Mouse (Mus musculus): ENCODE results near the gene Dhrs3.

Dhrs3 gene

DNA sequence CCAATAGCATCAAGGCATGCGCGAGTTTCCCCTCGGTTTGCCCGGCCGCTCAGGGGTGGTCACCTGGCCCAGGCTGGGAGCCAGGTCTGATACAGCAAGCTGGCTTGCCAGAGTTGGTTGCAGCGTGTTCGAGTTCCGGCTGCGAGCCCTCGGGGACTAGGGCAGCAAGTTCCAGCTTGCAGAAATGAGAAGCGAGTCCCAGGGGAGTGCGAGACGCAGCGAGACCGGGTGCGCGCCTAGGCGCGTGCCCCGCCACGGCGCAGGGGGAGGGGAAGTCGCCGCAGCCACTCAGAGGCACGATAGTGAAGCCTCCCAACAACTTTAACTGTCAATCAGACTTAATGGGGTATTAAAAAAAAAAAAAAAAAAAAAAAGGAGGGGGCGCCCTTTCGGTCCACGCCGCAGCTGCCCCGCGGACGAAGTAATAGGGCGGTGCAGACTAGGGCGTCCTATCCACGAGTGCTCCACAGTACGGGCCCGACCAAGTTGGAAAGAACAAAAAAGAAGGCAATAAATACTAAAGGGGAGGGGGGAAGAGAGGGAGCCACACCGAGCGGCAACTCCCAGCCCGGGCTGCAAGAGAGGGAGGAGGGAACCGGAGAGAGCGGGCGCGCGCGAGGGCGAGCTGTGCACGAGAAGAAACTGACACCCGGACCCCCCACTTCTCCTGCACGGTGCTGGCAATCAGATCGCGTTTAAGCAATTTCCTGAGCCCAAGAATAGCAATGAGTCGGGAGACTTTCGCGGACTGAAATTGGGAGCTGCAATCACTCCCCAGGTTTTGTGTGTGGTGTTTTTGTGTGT lies at the start of gene Dhrs3:
Gene Dhrs3, plus strand, starts transcription at position 695 of the 804 bp plus-strand sequence.
- peak; percentile 91 to 92 for DNase-seq

DNA sequence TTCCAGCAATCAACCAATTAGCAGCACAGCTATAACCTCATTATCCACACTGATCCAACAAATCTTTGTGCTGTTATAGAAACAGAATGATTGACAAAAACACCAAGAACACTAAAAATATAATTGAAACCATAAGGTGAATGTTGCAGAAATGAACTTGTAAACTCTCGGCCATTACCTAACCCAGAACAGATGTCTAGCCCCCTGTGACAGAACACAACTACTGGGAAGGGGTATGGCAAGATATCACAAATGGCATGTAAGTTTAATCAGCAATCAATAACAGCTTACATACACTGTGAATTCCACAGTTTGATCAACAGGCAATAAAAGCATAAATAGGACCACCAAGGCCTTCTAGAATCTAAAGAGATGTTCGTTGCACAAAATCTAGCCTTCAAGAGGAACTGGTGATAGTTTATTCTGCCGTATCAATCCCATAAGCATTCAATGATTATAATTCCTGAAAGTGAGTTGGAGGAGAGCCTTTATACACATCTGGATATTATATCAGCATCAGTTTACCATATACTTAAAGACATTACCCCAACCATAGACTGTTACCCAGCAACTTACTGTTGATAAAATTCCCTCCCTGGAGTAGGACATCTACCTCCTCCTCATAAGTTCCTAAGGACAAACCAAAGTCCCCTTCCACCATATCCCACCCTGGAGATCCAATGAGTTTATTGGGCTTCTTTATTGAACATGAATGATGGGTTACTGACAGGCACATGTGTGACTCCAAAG lies 30.7 kb upstream of the Dhrs3 start:
- DNase-seq: no peak

DNA sequence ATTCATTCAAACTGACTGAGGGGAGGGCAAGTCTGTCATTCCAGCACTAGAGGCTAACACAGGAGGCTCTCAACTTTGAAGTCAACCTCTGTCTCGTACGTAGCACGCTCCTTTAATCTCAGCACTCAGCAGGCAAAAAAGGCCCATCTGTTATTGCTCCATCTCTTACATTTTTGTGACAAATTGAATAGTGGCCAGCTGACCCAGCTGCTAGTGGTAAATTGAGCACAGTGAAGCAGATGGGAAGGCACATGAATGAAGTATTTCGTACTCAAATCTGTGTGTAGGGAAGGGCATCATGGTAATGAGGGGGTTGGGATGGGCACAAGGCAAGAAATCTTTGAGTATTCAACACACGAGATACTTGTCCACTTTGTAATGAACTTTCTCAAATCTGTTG lies 24.7 kb upstream of the Dhrs3 start:
- DNase-seq: no peak

DNA sequence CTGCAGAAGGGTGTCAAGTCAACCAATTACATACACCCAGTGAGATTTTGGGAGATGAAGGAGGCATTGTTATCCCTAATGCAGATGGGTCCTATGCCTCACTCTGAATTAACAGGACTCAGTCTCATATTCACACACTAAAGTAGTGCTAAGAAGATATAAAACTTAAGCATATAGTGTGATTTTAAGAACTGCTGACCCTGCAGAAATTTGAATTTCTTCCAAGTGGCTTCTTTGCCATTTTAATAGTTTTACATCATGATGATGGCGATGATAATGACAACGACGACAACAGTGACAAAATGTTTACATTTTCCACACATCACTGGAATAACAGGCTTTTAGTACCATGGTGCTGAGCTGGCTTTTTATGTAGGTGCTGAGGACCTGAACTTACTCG lies 24.0 kb upstream of the Dhrs3 start:
- no peak for DNase-seq

DNA sequence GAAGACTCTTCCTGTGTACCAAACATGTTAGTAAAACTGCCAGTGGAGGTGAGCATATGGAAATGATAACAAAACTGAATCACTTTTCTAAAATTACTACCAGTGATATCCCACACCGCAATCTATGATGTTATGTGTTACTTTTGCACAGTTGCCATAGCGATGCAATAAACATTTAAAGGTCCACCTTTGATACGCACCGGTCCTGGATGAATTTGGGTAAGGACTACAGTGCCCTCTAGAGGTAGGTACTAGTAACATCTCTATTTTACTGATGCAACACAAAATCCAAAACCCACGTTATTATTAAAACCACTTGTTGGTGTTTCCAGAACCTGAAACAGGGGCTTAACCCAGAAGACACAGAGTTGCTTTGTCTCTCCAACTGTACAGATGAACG lies 19.7 kb upstream of the Dhrs3 start:
- no peak for DNase-seq

DNA sequence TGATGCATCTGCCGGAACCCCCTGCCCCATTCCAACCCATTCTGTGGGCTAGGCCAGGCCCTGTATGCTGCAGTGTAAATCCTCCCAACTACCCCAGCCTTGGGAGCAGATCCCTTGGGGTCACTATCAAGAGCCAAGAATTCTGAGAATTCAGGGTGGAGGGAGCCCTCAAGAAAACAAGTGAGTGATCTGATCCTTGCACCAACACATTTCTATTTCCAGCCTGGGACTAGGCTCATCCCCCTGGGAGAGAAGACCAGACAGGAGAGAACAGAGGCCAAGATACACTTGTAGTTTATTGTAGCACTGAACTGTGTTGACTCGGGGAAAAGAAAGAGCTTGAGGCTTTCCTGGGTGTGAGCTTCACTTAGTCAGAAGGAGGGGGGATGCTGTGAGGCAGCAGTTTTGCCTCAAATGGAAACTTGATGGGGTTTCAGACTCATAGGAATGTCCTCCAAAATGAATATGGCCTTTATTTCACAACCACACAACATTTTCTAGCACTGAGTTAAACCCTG lies 17.0 kb upstream of the Dhrs3 start:
- DNase-seq: no peak

DNA sequence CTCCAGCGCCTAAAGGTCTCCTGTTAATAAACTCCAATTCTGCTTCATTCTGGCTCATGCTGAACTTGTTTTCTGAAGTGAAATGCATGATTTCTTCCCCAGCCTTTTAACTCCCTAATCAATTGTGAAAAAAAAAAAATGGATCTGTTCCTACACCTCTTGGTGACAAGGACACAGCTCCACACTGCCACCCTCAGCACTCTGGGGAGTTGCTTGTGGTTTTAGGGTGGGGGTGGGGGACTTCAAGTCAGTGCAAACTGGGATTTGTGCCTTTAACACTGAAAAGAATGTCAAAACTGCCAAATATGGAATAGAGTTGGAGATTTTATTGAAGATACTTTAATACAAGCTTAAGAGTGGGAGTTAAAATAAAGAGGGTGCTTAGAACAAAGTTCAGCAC lies 13.1 kb upstream of the Dhrs3 start:
- no peak for DNase-seq

DNA sequence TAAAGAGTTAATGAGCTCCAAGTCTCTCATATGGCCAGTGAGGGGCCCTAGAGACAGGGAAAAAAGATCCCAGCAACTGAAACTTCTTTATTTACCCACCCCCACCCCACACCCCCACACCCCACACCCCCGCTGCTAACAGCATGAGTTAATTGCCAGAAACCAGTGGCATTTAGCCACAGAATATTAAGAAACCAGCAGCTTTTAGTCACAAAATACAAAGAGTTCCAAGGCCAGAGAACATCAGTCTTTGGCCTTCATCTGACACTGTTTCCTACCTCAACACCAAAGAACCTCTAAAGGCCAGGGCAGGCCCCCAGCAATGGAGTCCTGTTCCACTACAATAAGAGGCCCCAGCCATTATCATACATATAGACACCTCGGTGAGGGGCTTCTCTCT lies 11.3 kb upstream of the Dhrs3 start:
- no peak for DNase-seq

DNA sequence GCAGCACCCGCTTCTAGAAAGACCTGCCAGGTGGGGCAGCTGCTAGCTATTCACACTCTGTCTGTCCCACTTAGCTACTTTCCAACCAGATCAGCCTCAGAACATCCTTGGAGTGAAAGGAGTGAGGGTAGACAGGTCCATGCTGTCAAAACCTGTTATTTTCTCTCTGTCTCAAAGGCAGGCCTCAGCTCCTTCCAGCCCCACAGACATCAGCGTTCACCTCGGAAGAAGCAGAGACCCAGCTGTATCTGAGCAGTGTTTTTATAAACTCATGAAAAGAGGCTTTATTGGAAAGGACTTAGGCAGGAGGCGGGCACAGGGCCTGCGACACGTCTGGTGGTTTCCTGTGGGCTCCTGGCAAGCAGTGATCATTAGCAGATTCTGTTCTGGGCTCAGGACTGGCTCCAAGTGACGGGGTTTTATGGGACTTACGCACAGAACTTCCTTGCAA lies 9.7 kb upstream of the Dhrs3 start:
- no peak for DNase-seq

DNA sequence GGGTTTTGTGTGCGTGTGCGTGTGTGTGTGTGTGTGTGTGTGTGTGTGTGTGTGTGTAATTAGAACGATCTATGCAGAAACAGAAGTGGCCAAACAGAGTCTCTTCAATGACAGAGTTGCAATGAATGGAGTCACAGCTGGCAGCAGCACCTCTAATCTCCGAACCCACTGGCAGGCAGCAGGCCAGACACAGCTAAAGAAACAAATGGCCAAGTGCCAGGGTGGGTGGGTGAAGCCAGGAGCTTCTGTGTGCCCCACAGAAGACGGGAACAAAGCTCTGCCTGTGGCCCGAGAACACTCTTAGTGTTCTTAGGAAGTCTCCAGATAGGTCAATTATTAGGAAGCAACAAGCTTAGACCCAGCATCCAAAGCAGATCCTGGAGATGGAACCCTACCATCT lies 6.2 kb upstream of the Dhrs3 start:
- DNase-seq: no peak

DNA sequence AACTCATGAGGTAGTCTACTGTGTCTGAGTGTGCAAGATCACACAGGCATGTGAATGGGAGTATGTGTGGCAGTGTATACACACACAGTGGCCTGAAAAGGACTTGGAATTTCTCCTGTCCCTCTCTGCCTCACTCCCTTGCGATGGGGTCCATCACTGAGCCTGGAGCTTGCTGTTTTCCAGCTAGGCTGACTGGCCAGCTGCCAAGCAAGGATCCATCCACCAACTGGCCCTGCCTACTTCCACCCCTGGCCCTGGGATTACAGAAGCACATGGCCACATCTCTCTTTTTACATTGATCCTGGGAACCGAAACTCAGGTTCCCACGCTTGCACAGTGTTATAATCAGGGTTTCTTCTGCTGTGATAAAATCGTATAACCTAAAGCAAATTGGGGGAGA lies 3.9 kb upstream of the Dhrs3 start:
- DNase-seq: no peak

DNA sequence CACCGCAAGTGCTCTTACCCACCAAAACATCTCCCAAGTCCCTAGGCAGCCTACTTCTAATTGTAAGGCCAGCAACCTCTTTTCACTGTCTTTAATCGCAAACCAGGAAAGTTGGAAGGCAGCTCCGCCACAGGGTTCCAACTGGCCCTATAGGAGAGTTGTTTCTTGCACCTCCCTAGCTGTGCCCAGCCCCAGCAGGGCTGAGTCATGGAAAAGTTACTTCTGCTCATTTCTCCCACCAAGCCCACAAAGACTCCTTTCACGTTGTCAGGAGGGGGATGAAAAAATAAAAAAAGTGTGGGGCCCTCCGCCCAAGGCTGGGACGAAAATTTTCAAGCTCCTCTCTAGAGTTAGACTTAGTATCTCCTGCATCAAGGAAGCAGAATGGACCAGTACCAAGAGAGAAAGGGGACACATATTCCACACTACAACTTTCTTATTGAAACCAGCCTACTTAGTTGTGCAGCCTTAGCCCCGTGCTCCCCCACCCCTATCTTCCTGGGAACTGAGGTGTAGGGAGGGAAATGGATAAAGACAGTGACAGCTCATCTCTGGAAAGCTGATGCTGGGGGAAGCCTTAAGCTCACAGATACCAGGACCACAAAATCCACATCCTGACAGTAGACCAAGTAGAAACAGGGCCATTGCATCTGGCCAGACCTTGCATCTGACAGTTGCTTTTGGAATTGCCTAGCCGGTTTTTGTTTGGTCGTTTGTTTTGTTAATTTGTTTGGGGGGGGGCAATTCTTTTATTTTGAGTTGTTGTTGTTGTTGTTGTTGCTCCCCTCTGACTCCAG lies 2.9 kb upstream of the Dhrs3 start:
- DNase-seq: no peak

DNA sequence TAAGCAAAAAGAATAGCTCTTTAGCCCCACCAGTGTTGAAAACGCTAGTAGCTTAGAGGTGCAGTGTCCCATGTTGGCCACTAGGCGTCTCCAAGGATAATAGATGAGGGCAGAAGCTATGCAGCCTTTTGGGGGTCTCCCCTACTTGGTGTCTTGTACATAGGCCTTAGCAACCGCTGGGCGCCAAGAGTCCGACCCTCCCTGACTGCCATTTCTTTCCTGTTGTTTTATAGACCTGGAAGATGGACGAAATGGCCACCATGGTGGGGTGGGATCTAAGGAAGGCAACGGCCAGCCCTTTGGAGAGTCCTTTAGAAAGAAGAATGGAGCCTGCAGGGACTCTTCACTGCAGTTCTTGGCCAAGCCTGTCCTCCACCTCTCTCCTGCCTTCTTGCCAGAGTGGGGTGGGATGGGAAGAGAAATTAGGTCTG lies 1.9 kb upstream of the Dhrs3 start:
- DNase-seq: peak; percentile 73 to 74

DNA sequence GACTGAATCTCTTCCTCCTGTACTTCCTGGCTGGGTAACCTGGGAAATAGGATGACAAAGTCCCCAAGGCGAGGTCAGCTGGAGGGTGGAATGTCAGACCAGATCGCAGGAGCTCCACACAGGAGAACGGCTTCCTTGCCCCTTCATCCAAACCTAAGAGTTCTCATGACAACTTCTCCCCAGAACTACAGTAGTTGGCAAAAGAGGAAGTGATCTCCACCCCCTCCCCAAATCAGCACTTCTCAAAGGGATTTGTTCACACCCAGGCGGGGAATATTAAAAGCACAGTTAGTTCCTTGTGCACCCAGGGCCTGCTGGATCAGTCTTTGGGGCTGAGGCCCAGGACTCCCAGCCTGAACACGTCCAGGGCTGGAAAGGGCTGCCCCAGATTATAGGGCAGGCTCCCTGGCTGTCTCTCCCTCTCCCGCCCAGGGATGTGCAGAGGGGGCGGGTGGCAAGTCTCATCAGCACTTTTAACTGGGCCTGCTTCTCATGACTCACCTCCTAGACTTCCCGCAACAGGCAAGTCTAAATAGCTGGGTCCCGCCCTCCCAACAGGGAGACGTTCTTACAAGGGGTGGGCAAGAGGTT lies 1.4 kb upstream of the Dhrs3 start:
- peak; percentile 16 to 23 for DNase-seq

DNA sequence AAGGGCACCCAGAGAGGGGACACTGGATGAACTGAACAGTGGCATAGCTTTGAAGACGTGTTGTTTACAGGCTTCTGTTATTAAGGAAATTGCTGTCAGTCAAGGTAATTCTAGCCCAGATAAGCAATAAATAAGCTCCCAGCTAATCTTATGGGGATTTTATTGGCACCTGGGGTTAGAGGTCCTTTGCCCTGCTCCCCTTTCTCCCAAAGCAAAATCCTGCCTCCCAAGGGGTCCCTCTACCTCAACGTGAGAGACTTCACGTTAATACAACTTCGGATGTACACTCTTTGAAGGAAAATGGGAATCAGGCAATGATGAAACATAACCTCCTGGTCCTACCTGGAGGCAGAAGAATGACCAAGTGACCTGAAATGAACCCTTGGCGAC lies 889 bp upstream of the Dhrs3 start:
- DNase-seq: no peak

DNA sequence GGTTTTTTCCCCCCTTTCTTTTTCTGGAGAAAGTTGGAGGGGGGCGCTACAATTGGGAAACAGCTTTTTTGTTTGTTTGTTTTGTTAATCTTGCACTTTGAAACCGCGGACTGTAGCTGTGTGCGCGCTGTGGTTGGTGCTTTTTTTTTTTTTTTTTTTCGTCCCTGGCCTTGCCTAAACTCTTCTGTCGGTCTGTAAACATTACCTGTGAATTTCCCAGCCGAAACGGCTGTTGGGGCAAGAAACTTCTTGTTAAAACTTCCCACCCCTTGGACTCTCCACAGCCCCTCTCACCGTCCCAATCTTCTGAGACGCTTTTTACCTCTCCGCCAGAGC lies 278 bp downstream of the Dhrs3 start:
- no peak for DNase-seq

DNA sequence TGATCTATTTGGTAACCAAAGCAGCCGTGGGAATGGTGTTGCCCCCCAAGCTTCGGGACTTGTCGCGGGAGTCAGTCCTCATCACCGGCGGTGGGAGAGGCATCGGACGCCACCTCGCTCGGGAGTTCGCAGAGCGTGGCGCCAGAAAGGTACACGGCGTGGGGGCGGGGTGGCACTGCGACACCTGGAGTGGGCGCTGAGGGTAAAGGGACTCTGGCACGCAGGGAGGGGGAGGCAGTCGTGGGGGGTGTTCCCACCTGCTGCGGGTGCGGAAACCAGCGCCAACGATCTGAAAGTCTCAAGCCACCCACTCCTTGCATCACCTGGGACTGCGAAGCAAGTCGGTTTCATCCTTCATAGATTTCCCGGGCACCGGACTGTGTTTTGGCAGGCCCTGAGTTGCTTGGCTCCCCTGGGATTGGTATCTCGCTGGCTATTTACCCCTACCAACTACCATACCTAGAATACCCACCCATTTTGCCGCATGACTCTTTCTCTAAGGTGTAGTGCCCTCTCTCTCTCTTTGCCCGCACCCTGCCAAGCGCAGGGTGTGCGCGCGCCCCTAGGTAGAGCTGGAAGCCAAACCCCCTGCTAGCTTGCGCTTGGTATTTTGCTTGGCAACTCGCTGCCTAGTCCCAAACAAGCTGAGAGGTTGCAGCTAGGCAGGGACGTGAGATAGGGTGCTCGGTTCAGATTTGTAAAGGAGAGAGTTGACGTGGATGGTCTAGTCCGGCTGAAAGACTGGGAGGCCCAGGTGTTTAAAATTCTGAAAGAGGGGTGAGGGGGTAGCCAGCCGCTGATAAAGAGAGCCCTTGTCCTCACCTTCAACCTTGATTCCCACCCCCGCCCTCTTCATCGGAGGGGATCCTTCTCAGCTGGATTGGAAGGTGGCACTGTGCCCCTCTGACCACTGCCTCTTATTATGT lies 1.2 kb downstream of the Dhrs3 start:
- peak; percentile 45 to 50 for DNase-seq

DNA sequence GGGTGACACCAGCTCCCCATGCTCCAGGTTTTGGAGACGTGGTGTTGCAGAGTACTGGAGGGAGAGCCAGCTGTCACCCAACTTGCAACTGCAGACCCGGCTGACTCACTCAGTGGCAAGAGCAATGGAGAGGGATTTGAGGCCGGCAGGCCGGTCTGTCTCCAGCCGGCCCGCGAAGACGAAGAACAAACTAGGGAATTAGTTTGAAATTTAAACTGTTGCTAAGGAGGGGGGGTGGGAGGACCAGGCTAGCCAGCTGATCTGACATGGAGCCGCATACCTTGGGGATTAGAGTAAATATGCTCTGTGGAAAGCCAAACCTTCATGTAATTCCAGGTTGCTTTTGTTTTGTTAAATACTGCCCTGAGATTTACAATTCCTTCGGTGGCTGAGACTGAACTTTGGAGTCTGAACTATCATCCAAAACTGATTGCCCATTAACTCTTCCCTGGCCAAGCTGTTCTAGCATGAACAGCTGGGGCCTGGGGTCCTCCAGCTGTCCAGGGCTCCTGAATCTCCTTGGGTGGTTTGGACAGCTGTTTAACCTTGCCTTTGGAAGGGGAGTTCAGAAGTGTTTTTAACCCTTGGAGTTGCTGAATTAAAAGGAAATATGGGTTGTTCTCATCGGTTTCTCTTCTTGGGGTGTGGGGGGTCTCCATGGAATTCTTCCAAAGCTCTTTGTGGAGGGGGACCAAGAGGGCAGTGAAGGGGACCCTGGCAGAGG lies 2.0 kb downstream of the Dhrs3 start:
- DNase-seq: peak; percentile 6 to 7

DNA sequence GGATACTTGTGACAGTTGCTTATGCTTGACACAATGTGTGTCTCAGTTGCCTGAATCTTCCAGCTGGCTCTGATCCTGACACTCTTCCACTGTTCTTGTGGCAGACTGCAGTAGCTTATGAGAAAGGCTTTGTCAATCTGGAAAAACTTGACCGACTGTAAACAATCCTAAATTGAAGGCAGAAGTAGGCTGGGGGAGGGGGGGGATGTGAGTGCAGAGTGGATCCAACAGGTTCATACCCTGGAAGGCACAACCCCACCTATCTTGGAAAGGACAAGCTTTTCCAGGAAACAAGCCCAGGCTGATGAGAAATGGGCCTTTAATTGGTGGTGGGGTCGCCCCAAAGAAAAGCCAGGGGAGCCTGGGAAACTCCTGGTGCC lies 2.6 kb downstream of the Dhrs3 start:
- no peak for DNase-seq

DNA sequence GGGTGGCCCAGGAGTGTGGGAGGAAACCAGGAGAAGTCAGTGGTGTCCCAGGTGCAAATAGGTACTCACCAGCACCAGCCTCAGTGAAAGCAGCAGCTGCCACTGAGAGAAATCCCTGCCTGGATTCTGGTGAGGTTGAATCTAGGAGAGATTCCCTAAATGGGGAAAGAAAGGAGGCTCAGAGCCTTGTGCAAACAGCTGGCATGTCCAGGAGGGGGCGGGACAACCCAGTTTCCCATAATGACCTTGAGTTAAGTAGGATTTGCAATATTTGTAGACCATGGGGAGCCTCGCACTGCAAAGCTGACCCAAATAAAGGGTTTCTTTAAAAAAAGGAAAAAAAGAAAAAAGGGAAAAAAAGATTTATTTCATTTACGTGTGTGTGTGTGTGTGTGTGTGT lies 3.7 kb downstream of the Dhrs3 start:
- DNase-seq: no peak

DNA sequence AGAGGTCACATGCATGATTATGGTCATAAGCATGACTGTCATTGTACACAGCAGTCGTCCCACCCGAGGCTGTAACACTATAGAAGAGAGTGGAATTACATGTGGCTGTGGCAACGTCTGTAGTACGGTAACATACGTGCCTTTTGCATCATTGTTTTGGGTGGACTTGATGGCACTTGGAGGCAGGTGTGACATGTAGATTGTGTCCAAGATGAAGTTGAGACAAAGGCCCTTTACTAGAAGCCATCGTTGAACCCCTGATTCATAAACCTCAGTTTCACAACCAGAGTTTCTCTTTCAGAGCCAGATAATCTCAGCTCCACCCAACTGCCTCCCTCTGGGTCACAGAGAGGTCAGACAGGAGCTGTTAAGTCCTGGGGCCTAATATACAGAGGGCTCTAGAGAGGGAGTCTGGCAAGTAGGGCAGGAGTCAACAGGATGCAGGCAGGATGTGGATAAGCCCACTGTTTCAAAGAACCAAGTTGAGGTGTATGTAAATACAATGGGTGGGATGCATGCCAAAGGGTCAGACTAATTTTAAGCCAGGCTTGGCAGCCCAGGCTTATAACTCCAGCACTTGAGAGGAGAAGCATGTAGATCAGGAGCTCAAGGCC lies 5.5 kb downstream of the Dhrs3 start:
- no peak for DNase-seq
